Mouse (Mus musculus): Measurements from ENCODE around the gene Tmem41b. TPM values are rescaled to one million over a fixed set of nuclear protein-coding genes. Genes with fewer than 3 reads are reported as not detected.
A peak's percentile ranks its signal among the peaks of the same experiment; 100 is the strongest.
"Not testable (repeated sequence)": the region's sequence is repeated elsewhere in the genome, so short reads cannot be mapped to it uniquely, and the experiment has no call there.

Tmem41b gene
- total RNA-seq, 2 experiments from 2014 or later: 28.8 to 32.6 TPM

- intact Hi-C loops (cut with DNase I; ENCODE audit: low total_unique reads): no loop called here
- no peak for DNase-seq
These were observed 1.0 kb downstream of the Tmem41b start for GRCm38 (mm10) chr7:109985661-109986132.

- DNase-seq; intact Hi-C loops (cut with DNase I; ENCODE audit: low total_unique reads): not testable (repeated sequence)
These were observed 2.1 kb downstream of the Tmem41b start for GRCm38 (mm10) chr7:109984608-109985007.

- DNase-seq: not testable (repeated sequence)
- intact Hi-C loops (cut with DNase I; ENCODE audit: low total_unique reads): loop anchor here (10.0 kb wide), 1 partner anchor 58 kb away; no protein-coding TSS in a partner anchor
These were observed 9.6 kb downstream of the Tmem41b start for GRCm38 (mm10) chr7:109977131-109977530.

- intact Hi-C loops (cut with DNase I; ENCODE audit: low total_unique reads): loop anchor here (10.0 kb wide), 1 partner anchor 59 kb away; no protein-coding TSS in a partner anchor
- no peak for DNase-seq
These were observed 10.6 kb downstream of the Tmem41b start for GRCm38 (mm10) chr7:109975966-109976715.

GRCm38 (mm10) chr7:109969542-109969941 is 17.2 kb downstream of the Tmem41b start:
- no peak for DNase-seq
- intact Hi-C loops (cut with DNase I; ENCODE audit: low total_unique reads): no loop called here

GRCm38 (mm10) chr7:109968924-109969450 is 17.7 kb downstream of the Tmem41b start:
- peak; percentile 54 for DNase-seq
- intact Hi-C loops (cut with DNase I; ENCODE audit: low total_unique reads): no loop called here

GRCm38 (mm10) chr7:109967805-109968579 is 18.7 kb downstream of the Tmem41b start:
- peak; percentile 17 for DNase-seq
- intact Hi-C loops (cut with DNase I; ENCODE audit: low total_unique reads): no loop called here

GRCm38 (mm10) chr7:109965658-109966057 is 21.1 kb downstream of the Tmem41b start:
- DNase-seq: no peak
- intact Hi-C loops (cut with DNase I; ENCODE audit: low total_unique reads): no loop called here

GRCm38 (mm10) chr7:109963707-109964106 is 23.0 kb downstream of the Tmem41b start:
- intact Hi-C loops (cut with DNase I; ENCODE audit: low total_unique reads): no loop called here
- DNase-seq: no peak

GRCm38 (mm10) chr7:109962596-109962995 is 24.1 kb downstream of the Tmem41b start:
- DNase-seq: no peak
- intact Hi-C loops (cut with DNase I; ENCODE audit: low total_unique reads): no loop called here

GRCm38 (mm10) chr7:109961570-109961969 is 25.2 kb downstream of the Tmem41b start:
- no peak for DNase-seq

GRCm38 (mm10) chr7:109960613-109961154 is 26.0 kb downstream of the Tmem41b start:
- intact Hi-C loops (cut with DNase I; ENCODE audit: low total_unique reads): no loop called here
- DNase-seq: no peak

More at GRCm38 (mm10) chr7:109961570-109961969, 25.2 kb downstream of the Tmem41b start:
- intact Hi-C loops (cut with DNase I; ENCODE audit: low total_unique reads): no loop called here

- DNase-seq: peak; percentile 79
- intact Hi-C loops (cut with DNase I; ENCODE audit: low total_unique reads): no loop called here
These were observed 26.8 kb downstream of the Tmem41b start, which contains the start of gene Dennd5a for GRCm38 (mm10) chr7:109959716-109960612. TSS of gene Dennd5a (minus strand) at chr7:109960470.

GRCm38 (mm10) chr7:109958843-109959715 is 27.6 kb downstream of the Tmem41b start:
- peak; percentile 33 for DNase-seq
- intact Hi-C loops (cut with DNase I; ENCODE audit: low total_unique reads): no loop called here

- intact Hi-C loops (cut with DNase I; ENCODE audit: low total_unique reads): no loop called here
- DNase-seq: no peak
These were observed 28.5 kb downstream of the Tmem41b start for GRCm38 (mm10) chr7:109957996-109958789.

GRCm38 (mm10) chr7:109954622-109955401 is 31.9 kb downstream of the Tmem41b start:
- no peak for DNase-seq
- intact Hi-C loops (cut with DNase I; ENCODE audit: low total_unique reads): no loop called here
